Mouse (Mus musculus): ENCODE results near the gene Ctcf. TPM values are rescaled to one million over a fixed set of nuclear protein-coding genes. Genes with fewer than 3 reads are reported as not detected.
A peak's percentile ranks its signal among the peaks of the same experiment; 100 is the strongest.

The Ctcf gene
- polyA plus RNA-seq, 1 experiment: 30.2 TPM

DNA sequence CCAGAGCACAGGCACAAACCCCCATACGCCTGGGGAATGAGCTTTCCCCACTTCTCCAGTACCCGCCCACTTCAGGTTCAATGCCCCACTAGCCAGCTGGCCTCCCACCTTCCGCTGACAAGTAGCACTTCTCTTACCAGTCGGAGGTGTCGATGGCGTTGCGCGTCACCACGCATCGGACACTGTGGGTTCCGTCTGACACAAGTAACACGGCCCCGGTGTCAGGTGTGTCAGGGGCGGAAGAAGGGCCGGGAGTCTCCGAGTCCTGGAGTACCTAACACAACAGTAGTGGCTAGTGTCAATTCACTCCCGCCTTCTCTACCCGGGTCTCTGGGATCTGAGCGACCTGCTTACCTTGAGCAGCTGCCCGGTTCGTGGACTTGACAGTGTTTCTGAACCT, 64.2 kb downstream of the Ctcf start:
- Histone ChIP-seq H3K79me2 (ENCODE audit: control insufficient read depth, insufficient read depth) (peaks cover 8% of the 10 kb centered on the region), H3K36me3 (ENCODE audit: control insufficient read depth, insufficient read depth) (peaks cover 8% of the 10 kb centered on the region), H3K4me3 (ENCODE audit: insufficient read depth, poor library complexity, severe bottlenecking) (peak overlapping the region; percentile 79), H3K79me3 (ENCODE audit: low read depth) (peaks cover 2% of the 10 kb centered on the region), H3ac (ENCODE audit: control insufficient read depth, insufficient read length, low read depth) (peak overlapping the region; percentile 91), H3K27me3 (ENCODE audit: control insufficient read depth, insufficient read depth, insufficient read length) (no peaks in the 10 kb centered on the region)
- TF ChIP-seq MYOD1 (IDR thresholded peaks at IDR 0.05; ENCODE audit: control insufficient read depth, insufficient read length, low read depth) (no peak), CEBPB (IDR thresholded peaks at IDR 0.05; ENCODE audit: low read depth) (no peak), USF1 (IDR thresholded peaks at IDR 0.05; ENCODE audit: low read depth) (no peak), MAX (IDR thresholded peaks at IDR 0.05) (no peak), FOSL1 (IDR thresholded peaks at IDR 0.05; ENCODE audit: insufficient read depth, low read length, poor library complexity, severe bottlenecking) (no peak), MYOG (IDR thresholded peaks at IDR 0.05; ENCODE audit: control insufficient read depth, extremely low read depth, insufficient read length) (no peak), CTCF (IDR thresholded peaks at IDR 0.05; ENCODE audit: control insufficient read depth, insufficient read depth, insufficient read length) (no peak)

DNA sequence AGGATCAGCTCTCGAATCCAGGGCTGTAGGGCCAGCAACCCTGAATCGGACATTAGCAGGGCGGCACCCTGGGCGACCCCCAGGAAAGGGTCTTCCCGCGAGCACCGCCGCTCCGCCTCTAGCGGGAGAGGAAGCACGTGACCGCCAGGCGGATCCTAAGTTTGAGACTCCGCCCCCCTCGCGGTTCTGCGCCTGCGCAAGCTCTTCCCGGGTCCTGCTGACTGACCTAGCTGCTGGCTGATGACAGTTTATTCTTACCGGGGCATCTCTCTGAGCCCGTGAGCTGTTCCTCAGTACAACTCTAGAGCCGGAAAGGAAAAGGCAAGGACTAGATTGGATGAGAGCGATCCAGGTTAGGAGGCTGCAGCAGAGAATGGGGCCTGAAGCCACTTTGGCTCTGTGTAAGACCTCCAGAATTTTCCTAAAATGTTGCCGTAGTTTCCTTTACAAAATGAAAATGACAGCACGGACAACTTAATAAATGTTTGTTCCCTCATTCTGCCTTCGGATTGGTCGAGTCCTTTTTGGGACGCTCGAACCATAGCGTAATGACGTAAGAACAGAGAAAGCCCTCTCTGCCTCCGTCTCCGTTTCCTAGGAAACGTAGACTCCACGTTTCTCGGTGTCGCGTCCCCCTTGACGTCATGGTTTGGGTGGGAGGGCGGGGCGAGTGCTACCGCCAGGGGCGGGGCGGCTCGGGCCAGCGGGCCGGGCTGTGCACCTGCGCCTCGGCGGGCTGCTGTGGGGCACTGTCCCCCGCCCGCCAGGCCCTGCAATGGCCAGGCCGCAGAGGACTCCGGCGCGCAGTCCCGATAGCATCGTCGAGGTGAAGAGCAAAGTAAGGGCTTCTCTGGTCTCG, 64.8 kb downstream of the Ctcf start, which contains the start of the genes Acd and Pard6a:
Gene Acd, minus strand, starts transcription at position 137 of the 859 bp plus-strand sequence.
Gene Pard6a, plus strand, starts transcription at position 183 of the 859 bp plus-strand sequence.
- Histone ChIP-seq H3K4me3 (ENCODE audit: insufficient read depth, poor library complexity, severe bottlenecking) (peak within 1 kb of the TSS; percentile 79), H3K79me2 (ENCODE audit: control insufficient read depth, insufficient read depth) (peaks cover 14% of the 10 kb centered on the region), H3K27me3 (ENCODE audit: control insufficient read depth, insufficient read depth, insufficient read length) (no peaks in the 10 kb centered on the region), H3K79me3 (ENCODE audit: low read depth) (peaks cover 2% of the 10 kb centered on the region), H3ac (ENCODE audit: control insufficient read depth, insufficient read length, low read depth) (peak within 1 kb of the TSS; percentile 91), H3K36me3 (ENCODE audit: control insufficient read depth, insufficient read depth) (peaks cover 8% of the 10 kb centered on the region)
- TF ChIP-seq MAX (IDR thresholded peaks at IDR 0.05) (no peak), FOSL1 (IDR thresholded peaks at IDR 0.05; ENCODE audit: insufficient read depth, low read length, poor library complexity, severe bottlenecking) (no peak), USF1 (IDR thresholded peaks at IDR 0.05; ENCODE audit: low read depth) (peak; percentile 95), CTCF (IDR thresholded peaks at IDR 0.05; ENCODE audit: control insufficient read depth, insufficient read depth, insufficient read length) (no peak), MYOD1 (IDR thresholded peaks at IDR 0.05; ENCODE audit: control insufficient read depth, insufficient read length, low read depth) (no peak), CEBPB (IDR thresholded peaks at IDR 0.05; ENCODE audit: low read depth) (no peak), MYOG (IDR thresholded peaks at IDR 0.05; ENCODE audit: control insufficient read depth, extremely low read depth, insufficient read length) (no peak)

DNA sequence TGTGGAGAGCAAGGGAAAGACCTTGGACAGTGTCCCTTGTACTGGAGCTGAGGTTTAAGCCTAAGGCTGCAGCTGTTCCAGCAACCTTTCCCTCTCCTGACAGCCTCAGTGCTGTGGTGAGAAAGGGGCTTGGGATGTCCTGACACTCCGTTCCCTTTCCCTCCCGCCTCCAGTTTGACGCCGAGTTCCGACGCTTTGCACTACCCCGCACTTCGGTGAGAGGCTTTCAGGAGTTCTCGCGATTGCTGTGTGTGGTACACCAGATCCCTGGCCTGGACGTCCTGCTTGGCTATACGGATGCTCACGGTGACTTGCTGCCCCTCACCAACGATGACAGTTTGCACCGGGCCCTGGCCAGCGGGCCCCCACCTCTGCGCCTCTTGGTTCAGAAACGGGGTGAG, 65.6 kb downstream of the Ctcf start:
- H3K36me3 ChIP-seq (ENCODE audit: control insufficient read depth, insufficient read depth): peaks cover 8% of the 10 kb centered on the region
- TF ChIP-seq FOSL1 (IDR thresholded peaks at IDR 0.05; ENCODE audit: insufficient read depth, low read length, poor library complexity, severe bottlenecking): no peak
- TF ChIP-seq USF1 (IDR thresholded peaks at IDR 0.05; ENCODE audit: low read depth): no peak
- no peak for TF ChIP-seq CEBPB (IDR thresholded peaks at IDR 0.05; ENCODE audit: low read depth)
- TF ChIP-seq MYOD1 (IDR thresholded peaks at IDR 0.05; ENCODE audit: control insufficient read depth, insufficient read length, low read depth): no peak
- TF ChIP-seq CTCF (IDR thresholded peaks at IDR 0.05; ENCODE audit: control insufficient read depth, insufficient read depth, insufficient read length): no peak
- no peak for TF ChIP-seq MYOG (IDR thresholded peaks at IDR 0.05; ENCODE audit: control insufficient read depth, extremely low read depth, insufficient read length)
- TF ChIP-seq MAX (IDR thresholded peaks at IDR 0.05): no peak
- peaks cover 2% of the 10 kb centered on the region for H3K79me3 ChIP-seq (ENCODE audit: low read depth)

DNA sequence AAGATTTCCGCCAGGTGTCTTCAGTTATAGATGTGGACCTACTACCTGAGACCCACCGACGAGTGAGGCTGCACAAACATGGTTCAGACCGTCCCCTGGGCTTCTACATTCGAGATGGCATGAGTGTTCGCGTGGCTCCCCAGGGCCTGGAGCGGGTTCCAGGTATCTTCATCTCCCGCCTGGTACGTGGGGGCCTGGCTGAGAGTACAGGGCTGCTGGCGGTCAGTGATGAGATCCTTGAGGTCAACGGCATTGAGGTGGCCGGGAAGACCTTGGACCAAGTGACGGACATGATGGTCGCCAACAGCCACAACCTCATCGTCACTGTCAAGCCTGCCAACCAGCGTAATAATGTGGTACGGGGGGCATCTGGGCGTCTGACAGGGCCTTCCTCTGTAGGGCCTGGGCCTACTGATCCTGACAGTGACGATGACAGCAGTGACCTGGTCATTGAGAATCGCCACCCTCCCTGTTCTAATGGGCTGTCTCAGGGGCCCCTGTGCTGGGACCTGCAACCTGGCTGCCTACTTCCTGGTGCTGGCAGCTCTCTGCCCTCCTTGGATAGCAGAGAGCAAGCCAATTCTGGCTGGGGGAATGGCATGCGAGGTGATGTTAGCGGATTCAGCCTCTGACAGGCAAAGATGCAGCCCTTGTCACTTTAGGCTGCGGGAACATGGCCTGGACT, 66.5 kb downstream of the Ctcf start:
- TF ChIP-seq MAX (IDR thresholded peaks at IDR 0.05): no peak
- no peak for TF ChIP-seq MYOG (IDR thresholded peaks at IDR 0.05; ENCODE audit: control insufficient read depth, extremely low read depth, insufficient read length)
- no peak for TF ChIP-seq USF1 (IDR thresholded peaks at IDR 0.05; ENCODE audit: low read depth)
- TF ChIP-seq CTCF (IDR thresholded peaks at IDR 0.05; ENCODE audit: control insufficient read depth, insufficient read depth, insufficient read length): no peak
- no peak for TF ChIP-seq CEBPB (IDR thresholded peaks at IDR 0.05; ENCODE audit: low read depth)
- no peak for TF ChIP-seq MYOD1 (IDR thresholded peaks at IDR 0.05; ENCODE audit: control insufficient read depth, insufficient read length, low read depth)
- TF ChIP-seq FOSL1 (IDR thresholded peaks at IDR 0.05; ENCODE audit: insufficient read depth, low read length, poor library complexity, severe bottlenecking): no peak
- no peak overlapping the region for H3K4me3 ChIP-seq (ENCODE audit: insufficient read depth, poor library complexity, severe bottlenecking)
- H3ac ChIP-seq (ENCODE audit: control insufficient read depth, insufficient read length, low read depth): no peak overlapping the region
- peaks cover 30% of the 10 kb centered on the region for H3K79me2 ChIP-seq (ENCODE audit: control insufficient read depth, insufficient read depth)
- H3K27me3 ChIP-seq (ENCODE audit: control insufficient read depth, insufficient read depth, insufficient read length): no peaks in the 10 kb centered on the region
- peaks cover 8% of the 10 kb centered on the region for H3K36me3 ChIP-seq (ENCODE audit: control insufficient read depth, insufficient read depth)
- peaks cover 3% of the 10 kb centered on the region for H3K79me3 ChIP-seq (ENCODE audit: low read depth)

More for the DNA sequence above, 65.6 kb downstream of the Ctcf start:
- H3ac ChIP-seq (ENCODE audit: control insufficient read depth, insufficient read length, low read depth): no peak overlapping the region
- H3K4me3 ChIP-seq (ENCODE audit: insufficient read depth, poor library complexity, severe bottlenecking): no peak overlapping the region
- H3K79me2 ChIP-seq (ENCODE audit: control insufficient read depth, insufficient read depth): peaks cover 22% of the 10 kb centered on the region
- no peaks in the 10 kb centered on the region for H3K27me3 ChIP-seq (ENCODE audit: control insufficient read depth, insufficient read depth, insufficient read length)

DNA sequence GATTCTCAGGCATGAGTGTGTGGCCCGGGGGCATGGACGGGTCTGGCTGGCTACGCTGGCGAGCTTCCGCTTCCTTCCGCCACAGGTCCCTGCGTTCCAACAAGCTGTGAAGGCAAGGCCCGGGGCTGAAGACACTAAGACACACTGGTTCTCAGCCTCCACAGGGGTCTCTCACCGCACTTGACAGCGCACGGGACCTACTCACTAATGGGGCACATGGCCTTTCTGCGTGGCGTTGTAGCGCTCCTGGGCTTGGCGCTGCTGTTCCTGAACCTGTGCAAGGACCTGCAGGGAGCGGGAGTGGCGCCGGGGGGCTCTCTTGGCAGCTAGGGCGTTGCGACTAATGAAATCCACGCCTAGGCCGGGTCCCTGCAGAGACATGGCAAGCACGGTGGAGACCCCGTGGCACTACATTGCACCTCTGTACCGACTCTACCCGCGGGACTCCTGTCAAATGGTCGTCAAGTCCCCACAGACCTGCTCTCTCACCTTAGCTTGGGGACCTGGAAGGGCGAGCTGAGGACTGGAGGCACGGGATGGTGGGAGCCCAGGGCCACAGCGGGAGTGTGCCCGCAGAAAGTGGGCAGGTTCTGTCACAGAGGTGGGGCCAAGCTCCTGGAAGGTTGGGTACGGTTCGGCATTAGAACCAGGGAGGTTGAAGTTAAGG, 67.9 kb downstream of the Ctcf start:
- no peaks in the 10 kb centered on the region for H3K36me3 ChIP-seq (ENCODE audit: control insufficient read depth, insufficient read depth)
- no peaks in the 10 kb centered on the region for H3K27me3 ChIP-seq (ENCODE audit: control insufficient read depth, insufficient read depth, insufficient read length)
- peaks cover 3% of the 10 kb centered on the region for H3K79me3 ChIP-seq (ENCODE audit: low read depth)
- H3K4me3 ChIP-seq (ENCODE audit: insufficient read depth, poor library complexity, severe bottlenecking): no peak overlapping the region
- TF ChIP-seq CTCF (IDR thresholded peaks at IDR 0.05; ENCODE audit: control insufficient read depth, insufficient read depth, insufficient read length): no peak
- TF ChIP-seq MAX (IDR thresholded peaks at IDR 0.05): no peak
- TF ChIP-seq MYOD1 (IDR thresholded peaks at IDR 0.05; ENCODE audit: control insufficient read depth, insufficient read length, low read depth): no peak
- H3K79me2 ChIP-seq (ENCODE audit: control insufficient read depth, insufficient read depth): peaks cover 32% of the 10 kb centered on the region
- H3ac ChIP-seq (ENCODE audit: control insufficient read depth, insufficient read length, low read depth): no peak overlapping the region
